Comparison of ENCODE assay signal across 8 mouse cellular contexts in the genomic region with DNA sequence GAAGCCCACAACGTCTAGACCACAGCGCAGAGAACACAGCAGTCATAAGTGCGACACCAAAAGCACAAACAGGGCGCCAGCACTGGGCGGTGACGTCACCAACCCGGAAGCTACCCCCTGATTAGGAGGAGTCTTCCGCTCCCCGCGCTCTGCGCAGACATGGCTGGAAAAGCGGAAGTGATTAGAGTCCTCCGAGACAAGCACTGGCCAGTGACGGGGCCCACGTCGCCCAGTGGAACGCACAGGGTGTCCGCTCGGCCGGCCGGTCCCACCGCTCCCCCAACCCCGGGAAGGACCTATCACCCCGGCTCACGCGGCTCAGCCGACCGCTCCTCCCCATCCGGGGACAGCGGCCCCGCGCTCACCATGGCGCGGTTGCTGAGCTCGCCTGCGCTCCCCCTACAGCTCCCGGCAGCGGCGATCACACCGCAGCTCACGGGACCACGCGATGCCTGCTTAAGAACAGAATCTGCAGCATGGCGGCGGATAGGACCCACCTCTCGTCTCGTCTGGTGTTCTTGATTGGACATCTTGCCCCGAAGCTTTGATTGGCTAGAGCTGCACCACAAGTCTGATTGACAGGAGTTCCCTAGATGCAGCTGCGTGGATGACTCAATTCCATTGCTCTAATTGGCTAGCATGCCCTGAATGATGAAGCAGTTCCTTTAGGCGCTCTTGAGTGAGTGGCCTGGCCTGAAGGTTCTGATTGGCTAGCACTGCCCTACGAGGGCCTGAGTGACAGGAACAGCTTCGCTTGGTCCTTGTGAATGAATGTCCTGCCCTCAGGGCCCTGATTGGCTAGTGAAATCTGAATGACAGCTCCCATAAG. TPM values are rescaled to one million over a fixed set of nuclear protein-coding genes. Genes with fewer than 3 reads are reported as not detected.
DNase-seq lines count a peak whose midpoint lies in the region; ATAC-seq lines count a peak whose summit lies in the region.

No protein-coding gene starts in this region.

- H3K27ac ChIP-seq in intestine, embryonic 14.5 days (ENCODE audit: low read depth) = peak overlapping the region; percentile 100

- H3K4me2 ChIP-seq in intestine, embryonic 14.5 days (ENCODE audit: low read length) = peak overlapping the region; percentile 65

- under 1% methylated on average over 52 of the region's 52 CpGs for WGBS in intestine, embryonic 14.5 days

- H3K4me1 ChIP-seq in intestine, embryonic 14.5 days (replicated peaks; ENCODE audit: control insufficient read depth, insufficient read depth, low read length) = peaks cover 15% of the 10 kb centered on the region; the same call in 1 of the 2 replicates

- H3K36me3 ChIP-seq in intestine, embryonic 14.5 days (ENCODE audit: control insufficient read depth, insufficient read depth, low read length) = peaks cover 17% of the 10 kb centered on the region

- ATAC-seq in intestine, embryonic 14.5 days (replicated peaks; ENCODE audit: low FRiP score, low TSS enrichment, low read depth) = peak; percentile 99

- H3K4me3 ChIP-seq in intestine, embryonic 14.5 days (ENCODE audit: low read depth, low read length) = peak overlapping the region; percentile 77

- no peaks in the 10 kb centered on the region for H3K9me3 ChIP-seq in intestine, embryonic 14.5 days (ENCODE audit: control insufficient read depth, low read length)

- intact Hi-C loops in left cerebral cortex, postnatal 14 days (cut with DNase I) = loop anchor here (2.0 kb wide), 1 partner anchor 92 kb away; the partner anchor contains the start of gene Zfp868

- peak overlapping the region; percentile 97 for H3K9ac ChIP-seq in intestine, embryonic 14.5 days (ENCODE audit: low read length)

- peak; percentile 86 to 87 for DNase-seq in adrenal gland, adult 18-20 months (ENCODE audit: low spot score in 2 of 2)
- peak; percentile 97 for DNase-seq in embryo, embryonic 11 days
- peak; percentile 98 for DNase-seq in gastrocnemius, postnatal 25 days
- peak; percentile 95 for DNase-seq in intestine, embryonic 14.5 days (ENCODE audit: low spot score)
- peak; percentile 96 to 100 for DNase-seq in left cerebral cortex, postnatal 14 days (ENCODE audit: low spot score in 2 of 2)
- peak; percentile 98 for DNase-seq in mesoderm, embryonic 11.5 days (ENCODE audit: low read depth, low spot score)
- peak; percentile 97 to 100 for DNase-seq in right cerebral cortex, postnatal 36 days (ENCODE audit: low spot score in 2 of 2)
- DNase-seq in yolk sac, embryonic 10.5 days (ENCODE audit: low spot score) = peak; percentile 97

- no peaks in the 10 kb centered on the region for H3K27me3 ChIP-seq in intestine, embryonic 14.5 days (replicated peaks; ENCODE audit: control insufficient read depth, insufficient read depth, low read length)

RNA-seq across cellular contexts. Expression of gene Zfp869, which starts 6.1 kb away (rescaled TPM):
- total RNA-seq in adrenal gland, adult 18-20 months (2021) = 10 to 100 TPM; 20.9 to 26.4 TPM
- total RNA-seq in gastrocnemius, postnatal 25 days (2021) = 10 to 100 TPM; 10.4 to 10.8 TPM
- 28.2 and 28.3 TPM in 2 replicates for polyA plus RNA-seq in intestine, embryonic 14.5 days (2014; fragmentation: Nextera tagmentation; extraction: Ambion mirVana)
- total RNA-seq in left cerebral cortex, postnatal 14 days (2021) = 10 to 100 TPM; 15.8 to 16.0 TPM

RNA-seq across cellular contexts. Expression of gene Zfp963, which starts 33.2 kb away (rescaled TPM):
- 1 to 10 TPM; 3.5 to 4.6 TPM for total RNA-seq in adrenal gland, adult 18-20 months (2021)
- 1 to 10 TPM; 2.5 to 2.7 TPM for total RNA-seq in gastrocnemius, postnatal 25 days (2021)
- 5.6 and 5.8 TPM in 2 replicates for polyA plus RNA-seq in intestine, embryonic 14.5 days (2014; fragmentation: Nextera tagmentation; extraction: Ambion mirVana)
- 1 to 10 TPM; 4.0 to 5.1 TPM for total RNA-seq in left cerebral cortex, postnatal 14 days (2021)

RNA-seq across cellular contexts. Expression of gene Gm20422, which starts 58.1 kb away (rescaled TPM):
- total RNA-seq in adrenal gland, adult 18-20 months (2021) = under 1 TPM in 1 of 2 experiments, not detected in 1; 0.64 TPM
- 1 to 10 TPM; 2.1 to 2.8 TPM for total RNA-seq in gastrocnemius, postnatal 25 days (2021)
- 0.73 and 1.3 TPM in 2 replicates for polyA plus RNA-seq in intestine, embryonic 14.5 days (2014; fragmentation: Nextera tagmentation; extraction: Ambion mirVana)
- total RNA-seq in left cerebral cortex, postnatal 14 days (2021) = 1 to 10 TPM in 1 of 2 experiments, not detected in 1; 1.5 TPM

Comparison
In these comparisons a context has a peak if more than half of its experiments do, and no peak if none do; other contexts are left out.
1. Peak in every context shown above with its lines: DNase-seq, ATAC-seq, H3K4me3 ChIP-seq and H3K27ac ChIP-seq.